Mouse (Mus musculus) kidney, embryonic 15.5 days (tissue): ENCODE measurements around the gene Zmiz1. TPM values are rescaled to one million over a fixed set of nuclear protein-coding genes. Genes with fewer than 3 reads are reported as not detected.

Source experiments
- ATAC-seq: fragments of 200-750 bp; cut with Nextera tagmentation; replicated peaks from 2 replicates; pipeline ENCODE4 v1.8.0; 2017; ENCODE audit warnings: moderate TSS enrichment; ENCODE audit not compliant: low FRiP score
- H3K27ac ChIP-seq: fragments of 300-500 bp; sonication (generic); 2 replicates; pipeline ENCODE4 v1.5.1; 2015; ENCODE audit warnings: mild to moderate bottlenecking, inconsistent platforms
- H3K27me3 ChIP-seq: fragments of 300-500 bp; sonication (generic); 2 replicates; pipeline ENCODE4 v1.6.1; 2015; ENCODE audit warnings: inconsistent platforms
- H3K36me3 ChIP-seq: fragments of 300-500 bp; sonication (generic); 2 replicates; pipeline ENCODE4 v1.6.1; 2015; ENCODE audit warnings: inconsistent platforms
- H3K4me1 ChIP-seq: fragments of 300-500 bp; sonication (generic); 2 replicates; pipeline ENCODE4 v1.6.1; 2015; ENCODE audit warnings: inconsistent platforms
- H3K4me2 ChIP-seq: fragments of 300-500 bp; sonication (generic); 2 replicates; pipeline ENCODE4 v1.6.1; 2015; ENCODE audit warnings: moderate library complexity, mild to moderate bottlenecking, inconsistent platforms
- H3K4me3 ChIP-seq: fragments of 300-500 bp; sonication (generic); replicated peaks from 2 replicates; pipeline ENCODE4 v1.5.1; 2015; ENCODE audit warnings: mild to moderate bottlenecking, inconsistent platforms
- H3K9ac ChIP-seq: fragments of 300-500 bp; sonication (generic); 2 replicates; pipeline ENCODE4 v1.6.1; 2015; ENCODE audit warnings: mild to moderate bottlenecking, inconsistent platforms
- H3K9me3 ChIP-seq: fragments of 300-500 bp; sonication (generic); replicated peaks from 2 replicates; pipeline ENCODE4 v1.6.1; 2016; ENCODE audit warnings: inconsistent platforms
- WGBS: fragments of 180-500 bp; shearing (Covaris S2); methylation state at CpG from one replicate; pipeline ENCODE4 v1.1.7; 2015; ENCODE audit warnings: mixed read lengths; 5-methylcytosine and 5-hydroxymethylcytosine counted together
- microRNA-seq: library from miRNA; unstranded; fragments of <30 nt; microRNA quantifications from one replicate; pipeline ENCODE4, GENCODE M21; 2016
- polyA plus RNA-seq: library from polyadenylated mRNA; unstranded; fragments of >200 nt; fragmentation: Nextera tagmentation; extraction: Ambion mirVana; gene quantifications from 2 replicates; pipeline ENCODE4 v1.2.1, GENCODE M21; 2015

Gene Zmiz1
- polyA plus RNA-seq, 1 experiment from 2014 or later: 47.3 TPM

GRCm38 (mm10) chr14:25711602-25712001, 252.6 kb downstream of the Zmiz1 start:
- H3K27ac ChIP-seq: peak overlapping the region; percentile 76
- 40% methylated on average over 8 of the region's 8 CpGs for WGBS
- no peaks in the 10 kb centered on the region for H3K9me3 ChIP-seq
- no peaks in the 10 kb centered on the region for H3K27me3 ChIP-seq
- H3K4me3 ChIP-seq: no peak overlapping the region
- no peak overlapping the region for H3K9ac ChIP-seq
- peaks cover 62% of the 10 kb centered on the region for H3K4me1 ChIP-seq
- ATAC-seq: no peak
- H3K36me3 ChIP-seq: peaks cover 5% of the 10 kb centered on the region
- H3K4me2 ChIP-seq: peak overlapping the region; percentile 38

- Histone ChIP-seq H3K9ac (no peak overlapping the region), H3K27me3 (no peaks in the 10 kb centered on the region), H3K36me3 (peaks cover 5% of the 10 kb centered on the region), H3K4me2 (no peak overlapping the region), H3K4me3 (no peak overlapping the region), H3K27ac (no peak overlapping the region), H3K4me1 (peaks cover 72% of the 10 kb centered on the region), H3K9me3 (no peaks in the 10 kb centered on the region)
- no peak for ATAC-seq
- WGBS: 21% methylated on average over 4 of the region's 4 CpGs
These were observed 254.5 kb downstream of the Zmiz1 start for GRCm38 (mm10) chr14:25713443-25713842.

Small RNAs within 50 kb of the gene (microRNA-seq; reads per million reads assigned to microRNA genes)
- 4.7 reads per million, percentile 23 among the genes with 10 or more reads in this experiment for gene Mir3075

Other genes with a start within 250 kb of the Zmiz1 start
- 41.5 and 42.1 TPM in 2 replicates for gene Ppif, start 235.0 kb downstream of the Zmiz1 start, polyA plus RNA-seq